Mouse (Mus musculus) thymus, postnatal 14 days (tissue): ENCODE measurements at regions not wholly inside any gene's neighbourhood (a gene's known extent, or its start where the extent isn't known, plus 50 kb on each side); places are given as distances from the start of the nearest gene placed in this dataset.

Experiments used
- DNase-seq: peaks from one replicate; pipeline ENCODE4 v3.0.0; 2021

GRCm38 (mm10) chr9:94467846-94468245, 70.0 kb downstream of the 1190002N15Rik start:
- no peak for DNase-seq

GRCm38 (mm10) chr9:94456085-94456531, 81.8 kb downstream of the 1190002N15Rik start:
- no peak for DNase-seq

DNA sequence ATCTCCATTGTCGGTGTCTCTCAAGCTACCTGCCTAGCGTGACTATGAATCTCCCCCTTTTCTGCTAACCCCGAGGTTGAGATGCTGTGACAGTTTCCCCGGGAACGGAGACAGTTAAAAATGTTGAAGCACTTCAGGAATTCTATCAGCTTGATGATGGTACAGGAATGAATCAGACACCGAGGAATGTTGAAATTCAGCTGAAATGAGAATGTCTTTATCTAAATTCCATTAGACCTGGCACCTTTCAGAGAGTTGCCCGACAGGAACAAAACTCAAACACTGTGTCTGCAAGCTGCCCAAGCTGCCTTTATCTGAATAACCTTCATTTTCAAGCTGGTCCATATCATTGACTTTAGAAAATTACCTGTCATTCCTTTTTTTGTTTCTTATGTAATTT, 82.4 kb downstream of the 1190002N15Rik start:
- no peak for DNase-seq

DNA sequence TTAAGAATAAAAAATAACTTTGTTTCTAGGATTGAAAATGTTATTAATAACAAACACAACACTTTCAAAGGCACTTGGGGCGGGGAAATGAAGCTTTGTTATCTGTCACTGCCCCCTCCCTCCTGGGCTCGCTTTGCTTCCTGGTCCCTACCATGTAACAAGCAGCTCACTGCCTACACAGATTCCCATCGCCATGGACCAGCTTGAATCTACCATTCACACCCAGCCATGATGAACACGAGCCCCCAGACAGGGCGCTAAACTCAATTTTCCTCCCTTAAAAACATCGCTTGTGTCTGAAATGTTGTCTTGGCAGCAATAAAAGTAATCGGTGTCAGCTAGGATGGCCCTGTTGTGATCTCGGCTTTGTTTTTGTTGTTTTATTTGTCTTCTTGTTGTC, 88.0 kb downstream of the 1190002N15Rik start:
- DNase-seq: no peak

GRCm38 (mm10) chr9:94446182-94446763, 91.6 kb downstream of the 1190002N15Rik start:
- no peak for DNase-seq

DNA sequence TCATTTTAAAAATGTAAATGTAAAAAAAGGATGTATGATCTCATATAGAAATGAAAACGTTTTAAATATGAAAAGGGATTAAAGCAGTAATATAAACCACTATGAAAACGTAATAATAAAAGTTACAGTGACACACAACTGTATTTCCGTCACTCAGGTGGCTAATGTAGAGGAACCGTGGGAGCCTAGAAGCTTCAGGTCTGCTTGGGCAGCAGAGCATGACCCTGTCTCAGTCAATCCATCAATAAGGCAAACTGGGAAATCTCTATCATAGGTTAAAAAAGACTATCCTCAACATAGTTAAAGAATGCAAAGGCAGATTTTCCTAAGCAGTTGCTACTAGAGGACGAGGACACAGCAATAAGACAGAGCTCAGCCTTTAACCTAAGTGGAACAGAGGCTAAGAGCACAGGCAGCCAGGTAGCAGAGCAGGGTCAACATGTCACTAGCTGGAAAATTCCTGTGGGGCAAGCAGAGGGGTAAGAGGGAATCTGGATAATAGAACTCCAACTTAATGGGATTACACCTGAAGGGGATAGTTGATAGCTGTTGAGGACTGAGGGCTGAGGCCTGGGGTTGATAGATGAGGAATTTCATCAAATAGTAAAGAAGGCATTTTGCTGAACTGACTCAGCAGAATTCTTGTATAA, 93.6 kb downstream of the 1190002N15Rik start:
- no peak for DNase-seq

DNA sequence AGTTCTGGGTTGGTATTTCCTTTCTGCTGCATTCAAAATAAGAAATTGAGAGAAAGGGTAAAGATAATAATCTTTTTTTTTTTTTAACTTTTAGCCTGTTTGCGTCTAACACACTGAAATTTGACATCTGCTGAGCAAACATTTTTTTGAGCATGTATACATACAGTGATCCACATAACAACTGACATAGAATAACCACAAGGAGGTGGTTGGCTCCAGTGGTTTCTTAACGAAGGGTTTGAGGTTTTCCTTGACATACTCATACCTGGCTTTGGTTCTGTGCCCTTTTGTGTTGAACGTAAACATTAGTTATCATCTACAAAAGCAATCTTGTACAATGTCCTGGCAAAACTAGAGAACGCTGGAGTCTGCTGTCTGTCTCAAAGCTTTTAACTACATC, 96.5 kb downstream of the 1190002N15Rik start:
- DNase-seq: peak; percentile 34

DNA sequence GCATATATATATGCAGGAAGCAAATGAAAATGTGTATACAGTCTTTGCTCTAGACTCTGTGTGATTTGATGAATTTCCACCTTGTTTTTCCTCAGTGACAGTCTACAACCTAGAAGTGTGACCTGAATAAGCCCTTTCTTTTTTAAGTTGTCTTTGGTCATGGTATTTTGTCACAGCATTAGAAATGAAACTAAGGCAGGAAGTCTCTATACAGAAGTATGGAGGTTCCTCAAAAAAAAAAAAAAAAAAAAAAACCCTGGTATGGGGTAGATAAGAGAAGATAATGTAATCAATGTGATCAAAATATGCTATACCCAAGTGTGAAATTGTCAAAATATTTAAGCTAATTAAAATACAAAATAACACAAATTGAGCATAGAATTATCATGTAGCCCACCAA, 104.4 kb downstream of the 1190002N15Rik start:
- no peak for DNase-seq

- DNase-seq: no peak
Observed at GRCm38 (mm10) chr9:94432144-94432747, 105.6 kb downstream of the 1190002N15Rik start.

DNA sequence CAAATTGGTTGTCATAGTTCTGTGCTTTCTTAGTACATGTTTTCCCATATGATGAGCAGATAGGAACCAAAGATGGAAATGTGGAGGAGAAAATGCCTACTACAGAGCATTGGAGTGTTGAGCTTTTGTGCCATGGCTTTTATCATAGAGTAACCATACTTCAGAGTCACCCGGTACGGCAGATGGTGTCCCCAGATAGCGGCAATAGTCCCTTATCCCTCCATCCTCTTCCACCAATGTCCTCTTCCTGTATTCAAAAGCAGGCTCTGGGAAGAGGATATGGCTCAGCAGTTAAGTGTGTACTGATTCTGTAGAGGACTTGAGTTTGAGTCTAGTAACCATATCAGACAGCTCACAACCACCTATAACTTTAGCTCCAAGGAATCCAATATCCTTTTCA, 106.3 kb downstream of the 1190002N15Rik start:
- DNase-seq: no peak

DNA sequence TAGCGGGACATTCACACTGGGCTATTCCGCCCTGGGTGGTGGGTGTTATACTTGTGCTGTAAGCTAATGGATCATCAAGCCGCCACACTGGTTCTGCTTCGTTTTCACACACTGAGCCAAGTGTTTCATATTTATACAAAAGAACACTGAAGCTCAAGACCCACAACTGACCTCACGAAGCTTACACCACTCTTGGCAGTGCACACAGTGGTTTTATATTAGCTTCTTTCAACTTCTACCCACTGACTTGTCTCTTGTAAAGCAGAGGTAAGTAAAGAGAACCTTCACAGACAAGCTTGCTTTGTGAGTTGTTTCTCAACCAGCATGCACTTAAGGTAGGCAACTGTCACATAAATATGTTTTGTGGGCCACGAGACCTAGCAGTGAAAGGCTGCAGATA, 106.9 kb downstream of the 1190002N15Rik start:
- DNase-seq: no peak

DNA sequence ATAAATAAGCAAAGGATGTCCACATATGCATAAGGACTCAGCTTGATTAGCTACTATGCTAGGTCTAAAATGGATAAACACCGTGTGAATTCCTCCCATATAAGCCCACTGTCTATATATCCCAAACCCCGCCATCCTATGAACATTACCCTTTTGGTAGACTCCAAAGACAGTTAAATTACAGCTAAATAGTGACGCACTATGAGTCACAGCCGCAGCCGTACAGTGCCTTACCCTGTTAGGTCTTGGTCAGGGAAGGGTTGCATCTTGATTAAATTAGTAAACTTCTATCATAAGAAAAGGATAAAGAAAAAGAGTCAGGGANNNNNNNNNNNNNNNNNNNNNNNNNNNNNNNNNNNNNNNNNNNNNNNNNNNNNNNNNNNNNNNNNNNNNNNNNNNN, 111.1 kb downstream of the 1190002N15Rik start:
- DNase-seq: no peak

GRCm38 (mm10) chr9:94425804-94426203, 112.1 kb downstream of the 1190002N15Rik start:
- DNase-seq: no peak

GRCm38 (mm10) chr9:94424438-94425135, 113.3 kb downstream of the 1190002N15Rik start:
- DNase-seq: no peak

- no peak for DNase-seq
Observed at GRCm38 (mm10) chr9:94410546-94410945, 127.3 kb downstream of the 1190002N15Rik start.

- no peak for DNase-seq
Observed at GRCm38 (mm10) chr9:94410042-94410441, 127.8 kb downstream of the 1190002N15Rik start.

- no peak for DNase-seq
Observed at GRCm38 (mm10) chr9:94408635-94409323, 129.1 kb downstream of the 1190002N15Rik start.

- no peak for DNase-seq
Observed at GRCm38 (mm10) chr9:94407671-94408070, 130.2 kb downstream of the 1190002N15Rik start.

DNA sequence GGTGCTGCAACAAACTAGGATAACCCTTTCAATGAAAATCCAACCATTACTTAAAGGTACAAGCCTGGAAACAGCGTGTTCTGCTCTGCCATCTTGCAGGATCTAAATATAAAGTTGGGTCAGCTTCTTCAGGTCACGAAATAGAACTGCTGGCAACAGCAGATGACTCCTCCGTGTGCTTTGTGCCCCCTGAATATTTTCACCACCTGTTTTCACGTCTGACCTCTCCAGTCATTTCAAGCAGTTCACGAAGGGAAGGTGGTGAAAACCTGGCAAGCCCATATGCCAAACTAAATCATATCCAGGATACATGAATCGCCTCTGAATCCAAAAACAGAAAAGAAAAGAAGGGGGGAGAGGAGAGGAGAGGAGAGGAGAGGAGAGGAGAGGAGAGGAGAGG, 133.3 kb downstream of the 1190002N15Rik start:
- DNase-seq: no peak

- DNase-seq: no peak
Observed at GRCm38 (mm10) chr9:94400596-94400995, 137.3 kb downstream of the 1190002N15Rik start.

GRCm38 (mm10) chr9:94395215-94395614, 142.7 kb downstream of the 1190002N15Rik start:
- DNase-seq: no peak

DNA sequence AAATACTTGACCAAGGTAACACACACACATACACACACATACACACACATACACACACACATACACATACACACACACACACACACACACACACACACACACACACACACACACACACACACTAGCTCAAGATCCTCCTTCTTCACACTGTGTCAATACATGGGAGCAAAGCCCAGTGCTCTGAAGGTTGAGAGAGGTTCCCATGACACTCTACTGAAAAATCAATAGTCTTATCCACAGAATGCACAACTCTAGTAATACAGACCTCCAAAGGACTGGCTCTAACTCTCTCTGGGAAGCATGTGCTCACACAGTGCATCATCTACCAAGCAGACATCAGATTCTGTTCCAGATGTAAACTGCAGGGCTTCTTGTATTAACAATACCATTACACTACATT, 151.7 kb downstream of the 1190002N15Rik start:
- no peak for DNase-seq

DNA sequence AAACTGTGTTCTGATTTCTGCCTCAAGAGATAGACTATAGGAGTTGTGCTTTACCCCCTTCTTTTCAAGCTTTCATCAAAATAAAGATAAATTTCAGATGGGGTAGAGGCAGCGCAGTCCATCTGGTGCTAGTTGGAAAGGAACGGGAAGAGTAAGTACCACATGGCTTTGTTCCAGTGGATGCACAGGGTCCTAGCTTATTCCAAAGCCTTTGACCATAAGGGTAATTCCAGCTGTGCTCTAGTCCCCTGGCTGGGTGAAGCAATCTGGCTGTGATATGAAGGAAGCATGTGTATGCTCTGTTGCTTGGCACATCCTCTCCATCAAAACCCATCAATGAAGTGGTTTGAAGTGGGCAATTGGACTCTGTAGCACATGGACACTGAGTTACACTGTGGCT, 155.6 kb downstream of the 1190002N15Rik start:
- no peak for DNase-seq
